Mouse (Mus musculus): ENCODE measurements around the gene Gm7951. TPM values are rescaled to one million over a fixed set of nuclear protein-coding genes. Genes with fewer than 3 reads are reported as not detected.

Gene Gm7951
- polyA plus RNA-seq (2015; fragmentation: Illumina TruSeq; extraction: RNeasy Lipid Tissue Mini Kit (QIAGEN cat#74804); ENCODE audit: insufficient read depth, low replicate concordance): not detected

GRCm38 (mm10) chr14:42117269-42117668 lies at the start of gene Gm7951:
Gene Gm7951 (minus strand): TSS chr14:42117369.

GRCm38 (mm10) chr14:42162522-42162921 lies 45.4 kb upstream of the Gm7951 start, which contains the start of gene Gm17027:
Gene Gm17027 (minus strand): TSS chr14:42162622.

Other genes with a start within 250 kb of the Gm7951 start
- not detected for gene Gm7980, start 210.1 kb downstream of the Gm7951 start, polyA plus RNA-seq (2015; fragmentation: Illumina TruSeq; extraction: RNeasy Lipid Tissue Mini Kit (QIAGEN cat#74804); ENCODE audit: insufficient read depth, low replicate concordance)
- not detected for gene 1700049E17Rik1, start 192.4 kb downstream of the Gm7951 start, polyA plus RNA-seq (2015; fragmentation: Illumina TruSeq; extraction: RNeasy Lipid Tissue Mini Kit (QIAGEN cat#74804); ENCODE audit: insufficient read depth, low replicate concordance)
- gene 1700024B05Rik, start 173.4 kb downstream of the Gm7951 start, polyA plus RNA-seq (2015; fragmentation: Illumina TruSeq; extraction: RNeasy Lipid Tissue Mini Kit (QIAGEN cat#74804); ENCODE audit: insufficient read depth, low replicate concordance): not detected
- not detected for gene Gm6401, start 149.4 kb downstream of the Gm7951 start, polyA plus RNA-seq (2015; fragmentation: Illumina TruSeq; extraction: RNeasy Lipid Tissue Mini Kit (QIAGEN cat#74804); ENCODE audit: insufficient read depth, low replicate concordance)
- not detected for gene Gm3543, start 134.0 kb downstream of the Gm7951 start, polyA plus RNA-seq (2015; fragmentation: Illumina TruSeq; extraction: RNeasy Lipid Tissue Mini Kit (QIAGEN cat#74804); ENCODE audit: insufficient read depth, low replicate concordance)
- not detected for gene Gm17027, start 45.3 kb upstream of the Gm7951 start, polyA plus RNA-seq (2015; fragmentation: Illumina TruSeq; extraction: RNeasy Lipid Tissue Mini Kit (QIAGEN cat#74804); ENCODE audit: insufficient read depth, low replicate concordance)
- gene Gm3573, start 73.4 kb upstream of the Gm7951 start, polyA plus RNA-seq (2015; fragmentation: Illumina TruSeq; extraction: RNeasy Lipid Tissue Mini Kit (QIAGEN cat#74804); ENCODE audit: insufficient read depth, low replicate concordance): not detected
- not detected for gene Gm17026, start 142.7 kb upstream of the Gm7951 start, polyA plus RNA-seq (2015; fragmentation: Illumina TruSeq; extraction: RNeasy Lipid Tissue Mini Kit (QIAGEN cat#74804); ENCODE audit: insufficient read depth, low replicate concordance)
- gene Gm9611, start 180.0 kb upstream of the Gm7951 start, polyA plus RNA-seq (2015; fragmentation: Illumina TruSeq; extraction: RNeasy Lipid Tissue Mini Kit (QIAGEN cat#74804); ENCODE audit: insufficient read depth, low replicate concordance): not detected
- gene Gm7995, start 192.8 kb upstream of the Gm7951 start, polyA plus RNA-seq (2015; fragmentation: Illumina TruSeq; extraction: RNeasy Lipid Tissue Mini Kit (QIAGEN cat#74804); ENCODE audit: insufficient read depth, low replicate concordance): not detected